Mouse (Mus musculus): ENCODE results near the gene Gne.

DNA sequence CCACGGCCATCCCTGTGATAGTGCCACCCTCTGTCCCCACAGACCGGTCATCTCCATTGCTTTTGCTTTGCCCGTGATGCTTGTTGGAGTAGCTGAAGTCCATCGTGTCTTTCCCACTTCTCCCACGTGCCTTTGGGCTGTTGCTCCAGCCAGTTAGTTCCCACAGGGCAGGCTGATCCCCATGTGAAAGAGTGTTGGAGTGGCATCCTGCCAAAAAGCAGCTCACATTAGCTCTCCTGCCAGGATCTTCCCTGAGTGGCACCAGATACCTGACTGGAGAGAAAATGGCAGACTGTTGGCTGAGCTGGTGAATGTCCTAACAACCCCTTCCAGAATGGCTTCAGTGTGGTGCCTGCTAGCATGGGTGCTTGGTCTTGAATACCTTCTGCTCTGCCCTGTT is 52.5 kb downstream of the Gne start:
- TF ChIP-seq CTCF (IDR thresholded peaks at IDR 0.05; ENCODE audit: control insufficient read depth, insufficient read depth, insufficient read length) (no peak), MAX (IDR thresholded peaks at IDR 0.05) (no peak), USF1 (IDR thresholded peaks at IDR 0.05; ENCODE audit: low read depth) (no peak), MYOD1 (IDR thresholded peaks at IDR 0.05; ENCODE audit: control insufficient read depth, insufficient read length, low read depth) (no peak)

Data from C2C12 (cell line).